Mouse (Mus musculus): ENCODE data around the gene Hydin.
"Not testable (repeated sequence)": the region's sequence is repeated elsewhere in the genome, so short reads cannot be mapped to it uniquely, and the experiment has no call there.

Hydin gene

GRCm38 (mm10) chr8:110519790-110520189 lies 253.0 kb downstream of the Hydin start:
- no peak for DNase-seq (ENCODE audit: low read depth in 1 of 2, low spot score in 2 of 2)

- no peak for DNase-seq (ENCODE audit: low read depth in 1 of 2, low spot score in 2 of 2)
These were observed 255.1 kb downstream of the Hydin start for GRCm38 (mm10) chr8:110521851-110522250.

- not testable (repeated sequence) for DNase-seq (ENCODE audit: low read depth in 1 of 2, low spot score in 2 of 2)
These were observed 255.7 kb downstream of the Hydin start for GRCm38 (mm10) chr8:110522495-110522894.

GRCm38 (mm10) chr8:110522985-110523384 lies 256.2 kb downstream of the Hydin start:
- no peak for DNase-seq (ENCODE audit: low read depth in 1 of 2, low spot score in 2 of 2)

GRCm38 (mm10) chr8:110525229-110525628 lies 258.5 kb downstream of the Hydin start:
- DNase-seq (ENCODE audit: low read depth in 1 of 2, low spot score in 2 of 2), result no peak

- no peak for DNase-seq (ENCODE audit: low read depth in 1 of 2, low spot score in 2 of 2)
These were observed 263.4 kb downstream of the Hydin start for GRCm38 (mm10) chr8:110530008-110530762.

GRCm38 (mm10) chr8:110533781-110534180 lies 267.0 kb downstream of the Hydin start:
- no peak for DNase-seq (ENCODE audit: low read depth in 1 of 2, low spot score in 2 of 2)

- DNase-seq (ENCODE audit: low read depth in 1 of 2, low spot score in 2 of 2), result no peak
These were observed 271.1 kb downstream of the Hydin start for GRCm38 (mm10) chr8:110537849-110538248.

GRCm38 (mm10) chr8:110550343-110550742 lies 283.6 kb downstream of the Hydin start:
- DNase-seq (ENCODE audit: low read depth in 1 of 2, low spot score in 2 of 2), result no peak

GRCm38 (mm10) chr8:110552111-110552510 lies 285.3 kb downstream of the Hydin start:
- DNase-seq (ENCODE audit: low read depth in 1 of 2, low spot score in 2 of 2), result not testable (repeated sequence)

- DNase-seq (ENCODE audit: low read depth in 1 of 2, low spot score in 2 of 2), result no peak
These were observed 325.9 kb downstream of the Hydin start for GRCm38 (mm10) chr8:110592641-110593040.

GRCm38 (mm10) chr8:110594164-110594563 lies 327.4 kb downstream of the Hydin start:
- DNase-seq (ENCODE audit: low read depth in 1 of 2, low spot score in 2 of 2), result no peak

GRCm38 (mm10) chr8:110604556-110604955 lies 337.8 kb downstream of the Hydin start:
- DNase-seq (ENCODE audit: low read depth in 1 of 2, low spot score in 2 of 2), result no peak

GRCm38 (mm10) chr8:110605401-110606015 lies 338.7 kb downstream of the Hydin start:
- no peak for DNase-seq (ENCODE audit: low read depth in 1 of 2, low spot score in 2 of 2)

GRCm38 (mm10) chr8:110615730-110616129 lies 349.0 kb downstream of the Hydin start:
- DNase-seq (ENCODE audit: low read depth in 1 of 2, low spot score in 2 of 2), result no peak

GRCm38 (mm10) chr8:110617801-110618358 lies 351.1 kb downstream of the Hydin start:
- no peak for DNase-seq (ENCODE audit: low read depth in 1 of 2, low spot score in 2 of 2)

- DNase-seq (ENCODE audit: low read depth in 1 of 2, low spot score in 2 of 2), result peak; percentile 88 to 96
These were observed 351.8 kb downstream of the Hydin start, which contains the start of gene Vac14 for GRCm38 (mm10) chr8:110618391-110619207. Vac14 (plus strand) TSS chr8:110618585.

- no peak for DNase-seq (ENCODE audit: low read depth in 1 of 2, low spot score in 2 of 2)
These were observed 352.4 kb downstream of the Hydin start for GRCm38 (mm10) chr8:110619208-110619574.

- no peak for DNase-seq (ENCODE audit: low read depth in 1 of 2, low spot score in 2 of 2)
These were observed 353.1 kb downstream of the Hydin start for GRCm38 (mm10) chr8:110619919-110620318.

- DNase-seq (ENCODE audit: low read depth in 1 of 2, low spot score in 2 of 2), result no peak
These were observed 359.7 kb downstream of the Hydin start for GRCm38 (mm10) chr8:110626431-110626830.

- no peak for DNase-seq (ENCODE audit: low read depth in 1 of 2, low spot score in 2 of 2)
These were observed 362.7 kb downstream of the Hydin start for GRCm38 (mm10) chr8:110629245-110630063.

Measured in monocyte, adult 2 months (primary cell).